Mouse (Mus musculus): Measurements from ENCODE around the gene Urah. TPM values are rescaled to one million over a fixed set of nuclear protein-coding genes. Genes with fewer than 3 reads are reported as not detected.

Urah gene
- polyA plus RNA-seq (2012; rRNA removed) = 43.7 and 48.7 TPM in 2 replicates

GRCm38 (mm10) chr7:140834968-140835757 lies at the start of gene Urah:
Gene Urah (plus strand): TSS chr7:140835018.
- DNase-seq (ENCODE audit: low spot score) = peak; percentile 46

GRCm38 (mm10) chr7:140787406-140788052 lies 47.3 kb upstream of the Urah start, which contains the start of gene Syce1:
Gene Syce1 (minus strand): TSS chr7:140787852.
- DNase-seq (ENCODE audit: low spot score) = no peak

GRCm38 (mm10) chr7:140788053-140788435 lies 46.8 kb upstream of the Urah start:
- DNase-seq (ENCODE audit: low spot score) = no peak

- no peak for DNase-seq (ENCODE audit: low spot score)
Observed at GRCm38 (mm10) chr7:140793541-140793940, 41.3 kb upstream of the Urah start.

- DNase-seq (ENCODE audit: low spot score) = no peak
Observed at GRCm38 (mm10) chr7:140797619-140798018, 37.2 kb upstream of the Urah start.

- no peak for DNase-seq (ENCODE audit: low spot score)
Observed at GRCm38 (mm10) chr7:140798212-140798611, 36.6 kb upstream of the Urah start.

GRCm38 (mm10) chr7:140802629-140803028 lies 32.2 kb upstream of the Urah start:
- DNase-seq (ENCODE audit: low spot score) = no peak

- no peak for DNase-seq (ENCODE audit: low spot score)
Observed at GRCm38 (mm10) chr7:140805704-140806103, 29.1 kb upstream of the Urah start.

- no peak for DNase-seq (ENCODE audit: low spot score)
Observed at GRCm38 (mm10) chr7:140810496-140810895, 24.3 kb upstream of the Urah start.

- no peak for DNase-seq (ENCODE audit: low spot score)
Observed at GRCm38 (mm10) chr7:140811714-140812113, 23.1 kb upstream of the Urah start.

GRCm38 (mm10) chr7:140812850-140813249 lies 22.0 kb upstream of the Urah start:
- DNase-seq (ENCODE audit: low spot score) = no peak

GRCm38 (mm10) chr7:140820173-140820572 lies 14.6 kb upstream of the Urah start:
- no peak for DNase-seq (ENCODE audit: low spot score)

- no peak for DNase-seq (ENCODE audit: low spot score)
Observed at GRCm38 (mm10) chr7:140821305-140821652, 13.5 kb upstream of the Urah start.

GRCm38 (mm10) chr7:140821653-140822329 lies 13.0 kb upstream of the Urah start, which contains the start of gene Zfp941:
Gene Zfp941 (minus strand): TSS chr7:140822178.
- no peak for DNase-seq (ENCODE audit: low spot score)

- no peak for DNase-seq (ENCODE audit: low spot score)
Observed at GRCm38 (mm10) chr7:140822731-140823130, 12.1 kb upstream of the Urah start.

GRCm38 (mm10) chr7:140828171-140828881 lies 6.5 kb upstream of the Urah start:
- no peak for DNase-seq (ENCODE audit: low spot score)

- DNase-seq (ENCODE audit: low spot score) = no peak
Observed at GRCm38 (mm10) chr7:140831447-140831846, 3.4 kb upstream of the Urah start.

GRCm38 (mm10) chr7:140833341-140833740 lies 1.5 kb upstream of the Urah start:
- DNase-seq (ENCODE audit: low spot score) = no peak

GRCm38 (mm10) chr7:140835758-140836087 lies 905 bp downstream of the Urah start:
- DNase-seq (ENCODE audit: low spot score) = peak; percentile 15

- DNase-seq (ENCODE audit: low spot score) = peak; percentile 16
Observed at GRCm38 (mm10) chr7:140836243-140837115, 1.7 kb downstream of the Urah start.

GRCm38 (mm10) chr7:140839556-140839955 lies 4.7 kb downstream of the Urah start:
- DNase-seq (ENCODE audit: low spot score) = peak; percentile 13
